Comparison of ENCODE assay signal across 16 mouse cellular contexts in genomic region chr17:26838191-26838910, GRCm38 (mm10). TPM values are rescaled to one million over a fixed set of nuclear protein-coding genes. Genes with fewer than 3 reads are reported as not detected.
DNase-seq lines count a peak whose midpoint lies in the region; ATAC-seq lines count a peak whose summit lies in the region.
"Had no signal": no experiment of that assay in that cellular context is flagged by ENCODE, and none has a peak within 500 bp of the region (broad histone marks: within the 10 kb centered on the region; RNA-seq: fewer than 3 reads in every experiment).

No protein-coding gene starts in this region.

- H3K9ac ChIP-seq in midbrain, embryonic 15.5 days = no peak overlapping the region
- H3K9ac ChIP-seq in heart, embryonic 15.5 days = peak overlapping the region; percentile 88
- H3K9ac ChIP-seq in stomach, embryonic 15.5 days = no peak overlapping the region
- H3K9ac ChIP-seq: forebrain, embryonic 12.5 days; liver, embryonic 15.5 days; midbrain, embryonic 12.5 days had no signal

- peaks cover 67% of the 10 kb centered on the region for H3K36me3 ChIP-seq in heart, embryonic 10.5 days
- no peaks in the 10 kb centered on the region for H3K36me3 ChIP-seq in midbrain, embryonic 10.5 days
- no peaks in the 10 kb centered on the region for H3K36me3 ChIP-seq in midbrain, embryonic 15.5 days (replicated peaks)
- peaks cover 9% of the 10 kb centered on the region; the same call in 1 of the 2 replicates for H3K36me3 ChIP-seq in heart, embryonic 15.5 days
- H3K36me3 ChIP-seq in stomach, embryonic 15.5 days = no peaks in the 10 kb centered on the region
- H3K36me3 ChIP-seq: forebrain, embryonic 12.5 days; liver, embryonic 15.5 days; midbrain, embryonic 12.5 days had no signal

- no peak for DNase-seq in heart, embryonic 10.5 days (ENCODE audit: low spot score)
- no peak for DNase-seq in heart, postnatal 14 days
- peak; percentile 27 for DNase-seq in midbrain, embryonic 10.5 days (ENCODE audit: low spot score)
- DNase-seq in cerebellum, postnatal 14 days = no peak
- DNase-seq in ovary, postnatal 36 days (ENCODE audit: low spot score) = no peak
- DNase-seq: adrenal gland, adult 8-10 months; gastrocnemius, postnatal 14 days had no signal

- no peak for ATAC-seq in midbrain, embryonic 15.5 days (replicated peaks)
- no peak for ATAC-seq in heart, embryonic 15.5 days (replicated peaks; ENCODE audit: insufficient number of reproducible peaks, insufficient read depth, low FRiP score, low read depth)
- ATAC-seq in stomach, embryonic 15.5 days (ENCODE audit: insufficient read depth, low FRiP score, low read depth) = no peak

- WGBS in heart, embryonic 10.5 days = 7% methylated on average over 36 of the region's 37 CpGs
- under 1% methylated on average over 37 of the region's 37 CpGs for WGBS in midbrain, embryonic 10.5 days
- WGBS in midbrain, embryonic 15.5 days = under 1% methylated on average over 36 of the region's 37 CpGs
- WGBS in heart, embryonic 15.5 days = 5% methylated on average over 37 of the region's 37 CpGs
- WGBS in stomach, embryonic 15.5 days = 5% methylated on average over 37 of the region's 37 CpGs

- H3K27ac ChIP-seq in heart, embryonic 10.5 days = peak overlapping the region; percentile 97
- H3K27ac ChIP-seq in midbrain, embryonic 10.5 days (replicated peaks) = no peak overlapping the region
- H3K27ac ChIP-seq in midbrain, embryonic 15.5 days = no peak overlapping the region
- peak overlapping the region; percentile 93 for H3K27ac ChIP-seq in heart, embryonic 15.5 days
- no peak overlapping the region for H3K27ac ChIP-seq in stomach, embryonic 15.5 days
- H3K27ac ChIP-seq: forebrain, embryonic 12.5 days; liver, embryonic 15.5 days; midbrain, embryonic 12.5 days had no signal

- peaks cover 30% of the 10 kb centered on the region for H3K4me1 ChIP-seq in heart, embryonic 10.5 days
- peaks cover 15% of the 10 kb centered on the region for H3K4me1 ChIP-seq in midbrain, embryonic 10.5 days
- H3K4me1 ChIP-seq in midbrain, embryonic 15.5 days = peaks cover 15% of the 10 kb centered on the region
- peaks cover 22% of the 10 kb centered on the region for H3K4me1 ChIP-seq in heart, embryonic 15.5 days (replicated peaks)
- peaks cover 14% of the 10 kb centered on the region for H3K4me1 ChIP-seq in stomach, embryonic 15.5 days
- H3K4me1 ChIP-seq: midbrain, embryonic 12.5 days had no signal

- intact Hi-C loops in heart, postnatal 14 days (cut with DNase I) = no loop called here

- H3K4me3 ChIP-seq in heart, embryonic 10.5 days = peak overlapping the region; percentile 80
- H3K4me3 ChIP-seq in midbrain, embryonic 10.5 days = no peak overlapping the region
- no peak overlapping the region for H3K4me3 ChIP-seq in midbrain, embryonic 15.5 days
- peak overlapping the region; percentile 73 for H3K4me3 ChIP-seq in heart, embryonic 15.5 days
- H3K4me3 ChIP-seq in stomach, embryonic 15.5 days (replicated peaks) = peak overlapping the region; percentile 32
- H3K4me3 ChIP-seq: liver, embryonic 15.5 days had no signal

- H3K4me2 ChIP-seq in midbrain, embryonic 15.5 days = no peak overlapping the region
- H3K4me2 ChIP-seq in heart, embryonic 15.5 days = peak overlapping the region; percentile 64
- peak overlapping the region; percentile 48 for H3K4me2 ChIP-seq in stomach, embryonic 15.5 days
- H3K4me2 ChIP-seq: forebrain, embryonic 12.5 days; midbrain, embryonic 12.5 days had no signal

- H3K27me3 ChIP-seq in heart, embryonic 10.5 days (ENCODE audit: insufficient read depth, poor library complexity, severe bottlenecking) = peaks cover 92% of the 10 kb centered on the region
- H3K27me3 ChIP-seq in midbrain, embryonic 10.5 days (ENCODE audit: low read depth, poor library complexity, severe bottlenecking) = peaks cover 100% of the 10 kb centered on the region
- peaks cover 96% of the 10 kb centered on the region for H3K27me3 ChIP-seq in midbrain, embryonic 15.5 days (replicated peaks)
- H3K27me3 ChIP-seq in heart, embryonic 15.5 days = peaks cover 69% of the 10 kb centered on the region
- H3K27me3 ChIP-seq in stomach, embryonic 15.5 days (replicated peaks) = peaks cover 99% of the 10 kb centered on the region

- no peaks in the 10 kb centered on the region for H3K9me3 ChIP-seq in heart, embryonic 10.5 days
- H3K9me3 ChIP-seq in midbrain, embryonic 10.5 days (replicated peaks) = no peaks in the 10 kb centered on the region
- no peaks in the 10 kb centered on the region for H3K9me3 ChIP-seq in midbrain, embryonic 15.5 days
- no peaks in the 10 kb centered on the region for H3K9me3 ChIP-seq in heart, embryonic 15.5 days (replicated peaks)
- no peaks in the 10 kb centered on the region for H3K9me3 ChIP-seq in stomach, embryonic 15.5 days
- H3K9me3 ChIP-seq: forebrain, embryonic 12.5 days; liver, embryonic 15.5 days; midbrain, embryonic 12.5 days had no signal

RNA-seq across cellular contexts. Expression of gene Nkx2-5, which starts 6.5 kb away (rescaled TPM):
- polyA plus RNA-seq in heart, embryonic 10.5 days (2016; fragmentation: Nextera tagmentation; extraction: Ambion mirVana) = 146 and 189 TPM in 2 replicates
- 10 to 100 TPM; 78.9 to 80.4 TPM for total RNA-seq in heart, postnatal 14 days (2021)
- not detected in 2 replicates for polyA plus RNA-seq in midbrain, embryonic 10.5 days (2016; fragmentation: Nextera tagmentation; extraction: Ambion mirVana)
- 0.10 and 0.92 TPM in 2 replicates for polyA plus RNA-seq in midbrain, embryonic 15.5 days (2015; fragmentation: Nextera tagmentation; extraction: Ambion mirVana)
- polyA plus RNA-seq in heart, embryonic 15.5 days (2015; fragmentation: Nextera tagmentation; extraction: Ambion mirVana) = 131 and 147 TPM in 2 replicates
- polyA plus RNA-seq in stomach, embryonic 15.5 days (2015; fragmentation: Nextera tagmentation; extraction: Ambion mirVana) = 9.2 and 15.4 TPM in 2 replicates
- total RNA-seq: adrenal gland, adult 8-10 months; common myeloid progenitor, adult 5-6 weeks; gastrocnemius, postnatal 14 days; neutrophil, adult 5-6 weeks had no signal
- polyA plus RNA-seq: forebrain, embryonic 12.5 days; kidney, embryonic 14.5 days; midbrain, embryonic 12.5 days had no signal

RNA-seq across cellular contexts. Expression of gene Bnip1, which starts 57.5 kb away (rescaled TPM):
- polyA plus RNA-seq in heart, embryonic 10.5 days (2016; fragmentation: Nextera tagmentation; extraction: Ambion mirVana) = 51.1 and 51.6 TPM in 2 replicates
- total RNA-seq in heart, postnatal 14 days (2021) = 10 to 100 TPM; 27.0 to 32.0 TPM
- polyA plus RNA-seq in midbrain, embryonic 10.5 days (2016; fragmentation: Nextera tagmentation; extraction: Ambion mirVana) = 46.4 and 48.9 TPM in 2 replicates
- 60.6 and 61.5 TPM in 2 replicates for polyA plus RNA-seq in midbrain, embryonic 15.5 days (2015; fragmentation: Nextera tagmentation; extraction: Ambion mirVana)
- 51.6 and 53.3 TPM in 2 replicates for polyA plus RNA-seq in heart, embryonic 15.5 days (2015; fragmentation: Nextera tagmentation; extraction: Ambion mirVana)
- polyA plus RNA-seq in stomach, embryonic 15.5 days (2015; fragmentation: Nextera tagmentation; extraction: Ambion mirVana) = 42.9 and 45.5 TPM in 2 replicates

Comparison
In these comparisons a context has a peak if more than half of its experiments do, and no peak if none do; other contexts are left out.
1. H3K27ac ChIP-seq: peak in heart, embryonic 10.5 days (single experiment) and heart, embryonic 15.5 days (single experiment); none in midbrain, embryonic 10.5 days (single experiment), midbrain, embryonic 15.5 days (single experiment) and stomach, embryonic 15.5 days (single experiment).
2. H3K4me3 ChIP-seq: peak in heart, embryonic 10.5 days (single experiment), heart, embryonic 15.5 days (single experiment) and stomach, embryonic 15.5 days (single experiment); none in midbrain, embryonic 10.5 days (single experiment) and midbrain, embryonic 15.5 days (single experiment).